Mouse (Mus musculus): Measurements from ENCODE around the gene Man2b2. TPM values are rescaled to one million over a fixed set of nuclear protein-coding genes. Genes with fewer than 3 reads are reported as not detected.

Man2b2 gene
- polyA plus RNA-seq (2015; fragmentation: Nextera tagmentation; extraction: Ambion mirVana) = 12.8 and 13.4 TPM in 2 replicates

GRCm38 (mm10) chr5:36829913-36830879, at the start of gene Man2b2:
TSS of gene Man2b2 (minus strand) at chr5:36830653.
- WGBS = 3% methylated on average over 46 of the region's 46 CpGs
- Histone ChIP-seq H3K9ac (peak within 1 kb of the TSS; percentile 28), H3K27ac (replicated peaks) (peak within 1 kb of the TSS; percentile 27; the same call in 1 of the 2 replicates)

GRCm38 (mm10) chr5:36878801-36879200, 48.3 kb upstream of the Man2b2 start:
- Histone ChIP-seq H3K9ac (no peak overlapping the region), H3K4me2 (no peak overlapping the region), H3K4me3 (no peak overlapping the region), H3K36me3 (no peaks in the 10 kb centered on the region), H3K27me3 (no peaks in the 10 kb centered on the region), H3K4me1 (replicated peaks) (peaks cover 21% of the 10 kb centered on the region), H3K27ac (replicated peaks) (no peak overlapping the region), H3K9me3 (no peaks in the 10 kb centered on the region)
- no peak for ATAC-seq (ENCODE audit: low FRiP score, low read depth)
- WGBS = 90% methylated on average over 4 of the region's 4 CpGs

More at GRCm38 (mm10) chr5:36829913-36830879, at the start of gene Man2b2:
- peak; percentile 78 for ATAC-seq (ENCODE audit: low FRiP score, low read depth)
- H3K4me1 ChIP-seq (replicated peaks) = peaks cover 11% of the 10 kb centered on the region
- no peaks in the 10 kb centered on the region for H3K9me3 ChIP-seq
- H3K27me3 ChIP-seq = no peaks in the 10 kb centered on the region
- H3K4me3 ChIP-seq = peak within 1 kb of the TSS; percentile 51
- H3K4me2 ChIP-seq = peak within 1 kb of the TSS; percentile 73
- peaks cover 4% of the 10 kb centered on the region; the same call in 1 of the 2 replicates for H3K36me3 ChIP-seq

- H3K9me3 ChIP-seq = no peaks in the 10 kb centered on the region
- H3K27me3 ChIP-seq = no peaks in the 10 kb centered on the region
- no peak overlapping the region for H3K27ac ChIP-seq (replicated peaks)
- H3K9ac ChIP-seq = no peak overlapping the region
- ATAC-seq (ENCODE audit: low FRiP score, low read depth) = no peak
- no peak overlapping the region for H3K4me3 ChIP-seq
- H3K4me1 ChIP-seq (replicated peaks) = peaks cover 11% of the 10 kb centered on the region; the same call in 1 of the 2 replicates
- no peaks in the 10 kb centered on the region for H3K36me3 ChIP-seq
- H3K4me2 ChIP-seq = no peak overlapping the region
- WGBS = 81% methylated on average over 2 of the region's 2 CpGs
Observed at GRCm38 (mm10) chr5:36877641-36878040, 47.2 kb upstream of the Man2b2 start.

- peaks cover 8% of the 10 kb centered on the region; the same call in 1 of the 2 replicates for H3K4me1 ChIP-seq (replicated peaks)
- H3K27me3 ChIP-seq = no peaks in the 10 kb centered on the region
- H3K9ac ChIP-seq = no peak overlapping the region
- no peaks in the 10 kb centered on the region for H3K9me3 ChIP-seq
- 37% methylated on average over 7 of the region's 7 CpGs for WGBS
- no peak overlapping the region for H3K4me3 ChIP-seq
- no peaks in the 10 kb centered on the region for H3K36me3 ChIP-seq
- no peak; the same call in 1 of the 2 replicates for ATAC-seq (ENCODE audit: low FRiP score, low read depth)
- H3K27ac ChIP-seq (replicated peaks) = no peak overlapping the region
- no peak overlapping the region for H3K4me2 ChIP-seq
Observed at GRCm38 (mm10) chr5:36876777-36877396, 46.4 kb upstream of the Man2b2 start.

- Histone ChIP-seq H3K4me1 (replicated peaks) (peaks cover 10% of the 10 kb centered on the region; the same call in 1 of the 2 replicates), H3K4me3 (no peak overlapping the region), H3K4me2 (no peak overlapping the region), H3K27me3 (peaks cover 5% of the 10 kb centered on the region; the same call in 1 of the 2 replicates), H3K9me3 (no peaks in the 10 kb centered on the region), H3K27ac (replicated peaks) (no peak overlapping the region), H3K36me3 (no peaks in the 10 kb centered on the region), H3K9ac (no peak overlapping the region)
- 75% methylated on average over 4 of the region's 4 CpGs for WGBS
- no peak for ATAC-seq (ENCODE audit: low FRiP score, low read depth)
Observed at GRCm38 (mm10) chr5:36875956-36876355, 45.5 kb upstream of the Man2b2 start.

- WGBS = 90% methylated on average over 6 of the region's 6 CpGs
Observed at GRCm38 (mm10) chr5:36870916-36871315, 40.5 kb upstream of the Man2b2 start.

GRCm38 (mm10) chr5:36869578-36870236, 39.3 kb upstream of the Man2b2 start:
- Histone ChIP-seq H3K4me2 (peak overlapping the region; percentile 72), H3K4me3 (peak overlapping the region; percentile 67), H3K4me1 (replicated peaks) (peaks cover 24% of the 10 kb centered on the region), H3K27me3 (peaks cover 28% of the 10 kb centered on the region), H3K27ac (replicated peaks) (peak overlapping the region; percentile 85), H3K9ac (peak overlapping the region; percentile 86), H3K36me3 (no peaks in the 10 kb centered on the region), H3K9me3 (no peaks in the 10 kb centered on the region)
- under 1% methylated on average over 56 of the region's 56 CpGs for WGBS
- peak; percentile 47 for ATAC-seq (ENCODE audit: low FRiP score, low read depth)

More at GRCm38 (mm10) chr5:36870916-36871315, 40.5 kb upstream of the Man2b2 start:
- H3K9ac ChIP-seq = no peak overlapping the region
- H3K27ac ChIP-seq (replicated peaks) = no peak overlapping the region
- no peak for ATAC-seq (ENCODE audit: low FRiP score, low read depth)
- peak overlapping the region; percentile 72 for H3K4me2 ChIP-seq
- peaks cover 22% of the 10 kb centered on the region for H3K27me3 ChIP-seq
- no peak overlapping the region; the same call in 1 of the 2 replicates for H3K4me3 ChIP-seq
- H3K36me3 ChIP-seq = no peaks in the 10 kb centered on the region
- no peaks in the 10 kb centered on the region for H3K9me3 ChIP-seq
- H3K4me1 ChIP-seq (replicated peaks) = peaks cover 24% of the 10 kb centered on the region

GRCm38 (mm10) chr5:36869186-36869577, 38.7 kb upstream of the Man2b2 start:
- peak overlapping the region; percentile 67 for H3K4me3 ChIP-seq
- no peaks in the 10 kb centered on the region for H3K36me3 ChIP-seq
- 3% methylated on average over 7 of the region's 7 CpGs for whole genome bisulfite sequencing
- H3K4me2 ChIP-seq = peak overlapping the region; percentile 72
- H3K9me3 ChIP-seq = no peaks in the 10 kb centered on the region
- peaks cover 24% of the 10 kb centered on the region for H3K4me1 ChIP-seq (replicated peaks)
- peak; percentile 27 for ATAC-seq (ENCODE audit: low FRiP score, low read depth)
- H3K9ac ChIP-seq = peak overlapping the region; percentile 86
- peak overlapping the region; percentile 85 for H3K27ac ChIP-seq (replicated peaks)
- H3K27me3 ChIP-seq = peaks cover 28% of the 10 kb centered on the region

GRCm38 (mm10) chr5:36868266-36869090, 38.0 kb upstream of the Man2b2 start, which contains the start of gene Ppp2r2c:
TSS of gene Ppp2r2c (plus strand) at chr5:36868513.
- peaks cover 28% of the 10 kb centered on the region for H3K27me3 ChIP-seq
- under 1% methylated on average over 73 of the region's 108 CpGs for WGBS
- no peaks in the 10 kb centered on the region for H3K9me3 ChIP-seq
- H3K36me3 ChIP-seq = no peaks in the 10 kb centered on the region
- H3K9ac ChIP-seq = peak within 1 kb of the TSS; percentile 86
- peak; percentile 72 for ATAC-seq (ENCODE audit: low FRiP score, low read depth)
- H3K27ac ChIP-seq (replicated peaks) = peak within 1 kb of the TSS; percentile 85
- peak within 1 kb of the TSS; percentile 67 for H3K4me3 ChIP-seq
- peaks cover 24% of the 10 kb centered on the region for H3K4me1 ChIP-seq (replicated peaks)
- H3K4me2 ChIP-seq = peak within 1 kb of the TSS; percentile 72

GRCm38 (mm10) chr5:36867561-36867960, 37.1 kb upstream of the Man2b2 start:
- 8% methylated on average over 6 of the region's 6 CpGs for WGBS
- Histone ChIP-seq H3K27me3 (peaks cover 28% of the 10 kb centered on the region), H3K36me3 (no peaks in the 10 kb centered on the region), H3K9ac (peak overlapping the region; percentile 86), H3K4me2 (peak overlapping the region; percentile 72), H3K4me1 (replicated peaks) (peaks cover 24% of the 10 kb centered on the region), H3K4me3 (peak overlapping the region; percentile 67), H3K9me3 (no peaks in the 10 kb centered on the region), H3K27ac (replicated peaks) (peak overlapping the region; percentile 85; the same call in 1 of the 2 replicates)
- no peak for ATAC-seq (ENCODE audit: low FRiP score, low read depth)

Measured in hindbrain, embryonic 15.5 days (tissue).